Mouse (Mus musculus): ENCODE data around the gene Fkbp3.

GRCm38 (mm10) chr12:65073611-65074178 lies at the start of gene Fkbp3:
- TF ChIP-seq GATA1 (IDR thresholded peaks at IDR 0.05; ENCODE audit: low read length) (no peak), TAL1 (IDR thresholded peaks at IDR 0.05; ENCODE audit: low read length) (no peak)
